Mouse (Mus musculus): ENCODE measurements at regions not wholly inside any gene's neighbourhood (a gene's known extent, or its start where the extent isn't known, plus 50 kb on each side); places are given as distances from the start of the nearest gene placed in this dataset.
A peak's percentile ranks its signal among the peaks of the same experiment; 100 is the strongest.
"Not testable (repeated sequence)": the region's sequence is repeated elsewhere in the genome, so short reads cannot be mapped to it uniquely, and the experiment has no call there.

GRCm38 (mm10) chr11:111996395-111996794 lies 785.6 kb upstream of the Sox9 start:
- DNase-seq, result no peak

GRCm38 (mm10) chr11:112010848-112011247 lies 771.2 kb upstream of the Sox9 start:
- DNase-seq, result not testable (repeated sequence)

- DNase-seq, result no peak
These were observed 764.1 kb upstream of the Sox9 start for GRCm38 (mm10) chr11:112017906-112018305.

- no peak for DNase-seq
These were observed 754.0 kb upstream of the Sox9 start for GRCm38 (mm10) chr11:112028031-112028430.

GRCm38 (mm10) chr11:112038741-112039140 lies 743.3 kb upstream of the Sox9 start:
- no peak for DNase-seq

- DNase-seq, result no peak
These were observed 737.6 kb upstream of the Sox9 start for GRCm38 (mm10) chr11:112044455-112044854.

GRCm38 (mm10) chr11:112045353-112045752 lies 736.7 kb upstream of the Sox9 start:
- no peak for DNase-seq

- no peak for DNase-seq
These were observed 731.7 kb upstream of the Sox9 start for GRCm38 (mm10) chr11:112050362-112050761.

GRCm38 (mm10) chr11:112055591-112055990 lies 726.4 kb upstream of the Sox9 start:
- DNase-seq, result no peak

- no peak for DNase-seq
These were observed 714.8 kb upstream of the Sox9 start for GRCm38 (mm10) chr11:112067176-112067575.

GRCm38 (mm10) chr11:112068821-112069220 lies 713.2 kb upstream of the Sox9 start:
- DNase-seq, result no peak

- DNase-seq, result no peak
These were observed 710.5 kb upstream of the Sox9 start for GRCm38 (mm10) chr11:112071571-112071970.

- no peak for DNase-seq
These were observed 700.6 kb upstream of the Sox9 start for GRCm38 (mm10) chr11:112081386-112081785.

GRCm38 (mm10) chr11:112083019-112083418 lies 699.0 kb upstream of the Sox9 start:
- no peak for DNase-seq

GRCm38 (mm10) chr11:112092168-112092567 lies 689.9 kb upstream of the Sox9 start:
- DNase-seq, result no peak

- DNase-seq, result no peak
These were observed 687.0 kb upstream of the Sox9 start for GRCm38 (mm10) chr11:112095009-112095408.

GRCm38 (mm10) chr11:112098161-112098560 lies 683.9 kb upstream of the Sox9 start:
- DNase-seq, result no peak

- DNase-seq, result no peak
These were observed 678.8 kb upstream of the Sox9 start for GRCm38 (mm10) chr11:112103252-112103651.

GRCm38 (mm10) chr11:112106891-112107290 lies 675.1 kb upstream of the Sox9 start:
- DNase-seq, result no peak

- peak; percentile 16 for DNase-seq
These were observed 674.7 kb upstream of the Sox9 start for GRCm38 (mm10) chr11:112107314-112107713.

- no peak for DNase-seq
These were observed 661.0 kb upstream of the Sox9 start for GRCm38 (mm10) chr11:112121026-112121425.

- no peak for DNase-seq
These were observed 660.2 kb upstream of the Sox9 start for GRCm38 (mm10) chr11:112121831-112122230.

- DNase-seq, result no peak
These were observed 656.6 kb upstream of the Sox9 start for GRCm38 (mm10) chr11:112125249-112125933.

- no peak for DNase-seq
These were observed 651.9 kb upstream of the Sox9 start for GRCm38 (mm10) chr11:112130090-112130489.

GRCm38 (mm10) chr11:112137401-112138020 lies 644.5 kb upstream of the Sox9 start:
- DNase-seq, result no peak
